Mouse (Mus musculus): Measurements from ENCODE around the gene Tmem8. TPM values are rescaled to one million over a fixed set of nuclear protein-coding genes. Genes with fewer than 3 reads are reported as not detected.

The Tmem8 gene
- polyA plus RNA-seq, 1 experiment from 2014 or later, result 0.80 TPM

GRCm38 (mm10) chr17:26151886-26152630 is 39.0 kb downstream of the Tmem8 start:
- Histone ChIP-seq H3K27me3 (replicated peaks) (no peaks in the 10 kb centered on the region), H3K4me1 (no peaks in the 10 kb centered on the region), H3K4me3 (no peak overlapping the region), H3K27ac (replicated peaks) (no peak overlapping the region), H3K4me2 (no peak overlapping the region), H3K9me3 (no peaks in the 10 kb centered on the region), H3K9ac (no peak overlapping the region), H3K36me3 (peaks cover 88% of the 10 kb centered on the region)
- 92% methylated on average over 2 of the region's 2 CpGs for WGBS
- no peak for ATAC-seq (ENCODE audit: extremely low read depth, insufficient number of reproducible peaks, low FRiP score, low TSS enrichment)

DNA sequence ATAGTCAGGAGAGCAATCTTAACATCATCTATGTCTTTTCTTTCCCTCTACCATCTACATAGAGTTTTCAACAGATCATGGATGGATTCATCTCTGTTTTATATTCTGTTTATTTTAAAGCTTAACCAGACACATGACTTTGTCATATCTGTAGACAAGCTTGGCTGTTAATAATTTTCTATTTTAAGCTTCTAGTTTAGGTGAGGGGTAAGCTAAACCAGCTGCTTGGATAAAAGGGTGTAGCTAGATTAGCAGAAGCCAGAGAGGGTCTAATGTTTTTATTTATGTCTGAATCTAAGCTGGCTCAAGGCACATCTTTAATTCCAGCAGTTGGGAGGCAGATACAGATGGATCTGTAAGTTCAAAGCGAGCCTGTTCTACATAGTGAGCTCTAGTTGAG is 49.6 kb downstream of the Tmem8 start:
- no peak overlapping the region for H3K4me2 ChIP-seq
- no peaks in the 10 kb centered on the region for H3K27me3 ChIP-seq (replicated peaks)
- H3K36me3 ChIP-seq, result peaks cover 10% of the 10 kb centered on the region
- H3K4me3 ChIP-seq, result no peak overlapping the region
- H3K27ac ChIP-seq (replicated peaks), result 0 out of 2 replicates have a peak overlapping the region, but pooled peaks have one; percentile 24
- no peak overlapping the region for H3K9ac ChIP-seq
- no peaks in the 10 kb centered on the region for H3K9me3 ChIP-seq
- WGBS, result 90% methylated on average over 1 of the region's 1 CpGs
- no peak for ATAC-seq (ENCODE audit: extremely low read depth, insufficient number of reproducible peaks, low FRiP score, low TSS enrichment)
- H3K4me1 ChIP-seq, result peaks cover 19% of the 10 kb centered on the region

DNA sequence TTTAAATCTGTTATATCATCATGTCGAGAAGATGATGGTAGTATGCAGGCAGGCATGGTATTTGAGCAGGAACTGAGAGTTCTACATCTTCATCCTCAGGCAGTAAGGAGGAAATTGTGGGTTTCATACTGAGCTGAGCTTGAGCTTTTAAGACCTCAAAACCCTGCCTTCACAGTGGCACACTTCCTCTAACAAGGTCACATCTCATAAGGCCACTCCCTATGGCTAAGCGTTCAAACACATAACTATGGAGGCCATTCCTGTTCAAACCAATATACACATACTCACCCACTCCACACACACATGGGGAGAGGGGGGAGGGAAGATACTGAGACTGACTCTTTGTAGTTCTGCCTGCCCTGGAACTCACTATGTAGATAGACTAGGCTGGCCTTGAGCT is 54.9 kb downstream of the Tmem8 start:
- no peak for ATAC-seq (ENCODE audit: extremely low read depth, insufficient number of reproducible peaks, low FRiP score, low TSS enrichment)
- WGBS, result 82% methylated on average over 2 of the region's 2 CpGs
- Histone ChIP-seq H3K4me3 (no peak overlapping the region), H3K9me3 (no peaks in the 10 kb centered on the region), H3K4me2 (no peak overlapping the region), H3K9ac (no peak overlapping the region), H3K4me1 (peaks cover 10% of the 10 kb centered on the region), H3K27ac (replicated peaks) (no peak overlapping the region), H3K36me3 (peaks cover 15% of the 10 kb centered on the region), H3K27me3 (replicated peaks) (no peaks in the 10 kb centered on the region)

Other genes starting within 250 kb of the Tmem8 start
- gene Mcrip2, start 244.5 kb upstream of the Tmem8 start, polyA plus RNA-seq (2015; fragmentation: Nextera tagmentation; extraction: Ambion mirVana), result 159 and 173 TPM in 2 replicates
- 35.7 and 43.2 TPM in 2 replicates for gene Mettl26, start 238.2 kb upstream of the Tmem8 start, polyA plus RNA-seq (2015; fragmentation: Nextera tagmentation; extraction: Ambion mirVana)
- 0.23 and 0.38 TPM in 2 replicates for gene Wfikkn1, start 232.4 kb upstream of the Tmem8 start, polyA plus RNA-seq (2015; fragmentation: Nextera tagmentation; extraction: Ambion mirVana)
- gene Rab40c, start 193.6 kb upstream of the Tmem8 start, polyA plus RNA-seq (2015; fragmentation: Nextera tagmentation; extraction: Ambion mirVana), result 16.1 and 16.4 TPM in 2 replicates
- 60.4 and 62.1 TPM in 2 replicates for gene Pigq, start 168.4 kb upstream of the Tmem8 start, polyA plus RNA-seq (2015; fragmentation: Nextera tagmentation; extraction: Ambion mirVana)
- gene Nhlrc4, start 168.3 kb upstream of the Tmem8 start, polyA plus RNA-seq (2015; fragmentation: Nextera tagmentation; extraction: Ambion mirVana), result 0.06 TPM in 1 of 2 replicates, not detected in the other
- 0.13 and 0.15 TPM in 2 replicates for gene A930017K11Rik, start 160.7 kb upstream of the Tmem8 start, polyA plus RNA-seq (2015; fragmentation: Nextera tagmentation; extraction: Ambion mirVana)
- 9.3 and 10.6 TPM in 2 replicates for gene Capn15, start 127.5 kb upstream of the Tmem8 start, polyA plus RNA-seq (2015; fragmentation: Nextera tagmentation; extraction: Ambion mirVana)
- gene Rab11fip3, start 43.7 kb upstream of the Tmem8 start, polyA plus RNA-seq (2015; fragmentation: Nextera tagmentation; extraction: Ambion mirVana), result 11.0 and 12.3 TPM in 2 replicates
- gene Decr2, start 23.0 kb upstream of the Tmem8 start, polyA plus RNA-seq (2015; fragmentation: Nextera tagmentation; extraction: Ambion mirVana), result 34.4 and 34.6 TPM in 2 replicates
- 77.4 and 87.2 TPM in 2 replicates for gene Nme4, start 17.7 kb upstream of the Tmem8 start, polyA plus RNA-seq (2015; fragmentation: Nextera tagmentation; extraction: Ambion mirVana)
- gene Mrpl28, start 10.2 kb downstream of the Tmem8 start, polyA plus RNA-seq (2015; fragmentation: Nextera tagmentation; extraction: Ambion mirVana), result 217 and 237 TPM in 2 replicates
- 4.1 and 4.4 TPM in 2 replicates for gene Axin1, start 25.4 kb downstream of the Tmem8 start, polyA plus RNA-seq (2015; fragmentation: Nextera tagmentation; extraction: Ambion mirVana)
- gene Pdia2, start 85.8 kb downstream of the Tmem8 start, polyA plus RNA-seq (2015; fragmentation: Nextera tagmentation; extraction: Ambion mirVana), result 0.47 and 3.1 TPM in 2 replicates
- 8.6 and 9.3 TPM in 2 replicates for gene Rgs11, start 89.7 kb downstream of the Tmem8 start, polyA plus RNA-seq (2015; fragmentation: Nextera tagmentation; extraction: Ambion mirVana)
- 3.9 and 5.1 TPM in 2 replicates for gene Arhgdig, start 94.5 kb downstream of the Tmem8 start, polyA plus RNA-seq (2015; fragmentation: Nextera tagmentation; extraction: Ambion mirVana)
- gene Fam234a, start 130.9 kb downstream of the Tmem8 start, polyA plus RNA-seq (2015; fragmentation: Nextera tagmentation; extraction: Ambion mirVana), result 44.9 and 45.0 TPM in 2 replicates
- gene Luc7l, start 139.6 kb downstream of the Tmem8 start, polyA plus RNA-seq (2015; fragmentation: Nextera tagmentation; extraction: Ambion mirVana), result 54.2 and 56.8 TPM in 2 replicates